Mouse (Mus musculus) kidney, adult 2 months (tissue): Measurements from ENCODE around the gene Prss50. TPM values are rescaled to one million over a fixed set of nuclear protein-coding genes. Genes with fewer than 3 reads are reported as not detected.

Experiments
- DNase-seq: peaks from one replicate; pipeline ENCODE4 v3.0.0; 2021
- H3K27ac ChIP-seq: fragments of 200-500 bp; 2 replicates; pipeline ENCODE4 v1.5.1; 2012; ENCODE audit warnings: low read depth, low read length, control low read depth, inconsistent platforms; ENCODE audit not compliant: insufficient read depth
- H3K27me3 ChIP-seq: fragments of 200-500 bp; replicated peaks from 2 replicates; pipeline ENCODE4 v1.6.1; 2012; ENCODE audit warnings: mild to moderate bottlenecking, moderate library complexity, low read length, inconsistent platforms; ENCODE audit not compliant: control insufficient read depth, insufficient read depth
- H3K36me3 ChIP-seq: fragments of 200-500 bp; 2 replicates; pipeline ENCODE4 v1.6.1; 2012; ENCODE audit warnings: mild to moderate bottlenecking, moderate library complexity, low read length, inconsistent platforms; ENCODE audit not compliant: control insufficient read depth, insufficient read depth
- H3K4me1 ChIP-seq: fragments of 200-500 bp; 2 replicates; pipeline ENCODE4 v1.6.1; 2011; ENCODE audit warnings: low read length; ENCODE audit not compliant: control insufficient read depth, insufficient read depth
- H3K4me3 ChIP-seq: fragments of 200-500 bp; 2 replicates; pipeline ENCODE4 v1.5.1; 2011; ENCODE audit warnings: mild to moderate bottlenecking, low read depth, low read length, control low read depth; ENCODE audit not compliant: insufficient read depth
- CTCF ChIP-seq: fragments of 200-500 bp; conservative IDR thresholded peaks from 2 replicates; pipeline ENCODE4 v1.5.1; 2011; ENCODE audit warnings: low read depth, mild to moderate bottlenecking, control low read depth, low read length, moderate library complexity, mixed read lengths; ENCODE audit not compliant: insufficient read depth, insufficient read length
- POLR2A ChIP-seq: fragments of 200-500 bp; IDR thresholded peaks from one replicate; pipeline ENCODE4 v1.6.1; 2011; ENCODE audit warnings: low read depth, low read length, control low read depth
- WGBS: fragments of 180-500 bp; shearing (Covaris S2); methylation state at CpG from one replicate; pipeline ENCODE4 v1.1.7; 2018; 5-methylcytosine and 5-hydroxymethylcytosine counted together
- polyA plus RNA-seq: library from polyadenylated mRNA; depleted of rRNA; stranded (reverse); fragments of >200 nt; gene quantifications from 2 replicates; pipeline ENCODE4 v1.2.3, GENCODE M21; 2012

Prss50 gene
- polyA plus RNA-seq, 1 experiment, result not detected

GRCm38 (mm10) chr9:110826390-110826789 is 31.4 kb upstream of the Prss50 start, which contains the start of gene Prss43:
Gene Prss43 (plus strand): TSS chr9:110826690.
- H3K27me3 ChIP-seq, result no peaks in the 10 kb centered on the region
- TF ChIP-seq POLR2A, result no peak
- H3K4me1 ChIP-seq, result no peaks in the 10 kb centered on the region
- DNase-seq, result no peak
- no peaks in the 10 kb centered on the region for H3K36me3 ChIP-seq
- 76% methylated on average over 3 of the region's 3 CpGs for WGBS
- H3K4me3 ChIP-seq, result no peak within 1 kb of the TSS
- no peak within 1 kb of the TSS for H3K27ac ChIP-seq

- TF ChIP-seq POLR2A, result no peak
- TF ChIP-seq CTCF, result no peak
- DNase-seq, result no peak
- 84% methylated on average over 5 of the region's 5 CpGs for WGBS
- Histone ChIP-seq H3K36me3 (no peaks in the 10 kb centered on the region), H3K4me1 (no peaks in the 10 kb centered on the region), H3K27ac (no peak overlapping the region), H3K27me3 (no peaks in the 10 kb centered on the region), H3K4me3 (no peak overlapping the region)
Observed at GRCm38 (mm10) chr9:110833021-110833420, 24.7 kb upstream of the Prss50 start.

- no peak within 1 kb of the TSS for H3K4me3 ChIP-seq
- WGBS, result 88% methylated on average over 19 of the region's 19 CpGs
- H3K4me1 ChIP-seq, result no peaks in the 10 kb centered on the region
- no peaks in the 10 kb centered on the region for H3K27me3 ChIP-seq
- TF ChIP-seq POLR2A (no peak), CTCF (no peak)
- DNase-seq, result no peak
- H3K27ac ChIP-seq, result no peak within 1 kb of the TSS
- no peaks in the 10 kb centered on the region for H3K36me3 ChIP-seq
Observed at GRCm38 (mm10) chr9:110834411-110834810, 23.4 kb upstream of the Prss50 start, which contains the start of gene Prss45. Gene Prss45 (plus strand): TSS chr9:110834588.

GRCm38 (mm10) chr9:110834961-110835360 is 22.8 kb upstream of the Prss50 start:
- DNase-seq, result no peak
- no peak overlapping the region for H3K27ac ChIP-seq
- WGBS, result 41% methylated on average over 10 of the region's 10 CpGs
- no peak overlapping the region for H3K4me3 ChIP-seq
- no peaks in the 10 kb centered on the region for H3K27me3 ChIP-seq
- TF ChIP-seq CTCF (no peak), POLR2A (no peak)
- no peaks in the 10 kb centered on the region for H3K4me1 ChIP-seq
- no peaks in the 10 kb centered on the region for H3K36me3 ChIP-seq

- DNase-seq, result peak; percentile 45
- no peaks in the 10 kb centered on the region for H3K4me1 ChIP-seq
- no peak overlapping the region for H3K27ac ChIP-seq
- H3K4me3 ChIP-seq, result no peak overlapping the region
- no peaks in the 10 kb centered on the region for H3K36me3 ChIP-seq
- 51% methylated on average over 2 of the region's 2 CpGs for WGBS
- H3K27me3 ChIP-seq, result no peaks in the 10 kb centered on the region
- TF ChIP-seq POLR2A (no peak), CTCF (no peak)
Observed at GRCm38 (mm10) chr9:110836112-110836511, 21.7 kb upstream of the Prss50 start.

GRCm38 (mm10) chr9:110840905-110841304 is 16.9 kb upstream of the Prss50 start:
- Histone ChIP-seq H3K4me3 (no peak overlapping the region), H3K27ac (no peak overlapping the region), H3K36me3 (no peaks in the 10 kb centered on the region), H3K4me1 (no peaks in the 10 kb centered on the region), H3K27me3 (no peaks in the 10 kb centered on the region)
- 80% methylated on average over 6 of the region's 6 CpGs for WGBS
- no peak for DNase-seq
- TF ChIP-seq POLR2A (no peak), CTCF (no peak)

- Histone ChIP-seq H3K27me3 (no peaks in the 10 kb centered on the region), H3K36me3 (no peaks in the 10 kb centered on the region), H3K4me3 (no peak overlapping the region), H3K27ac (no peak overlapping the region), H3K4me1 (no peaks in the 10 kb centered on the region)
- TF ChIP-seq CTCF (no peak), POLR2A (no peak)
- DNase-seq, result peak; percentile 52
- WGBS, result 33% methylated on average over 2 of the region's 2 CpGs
Observed at GRCm38 (mm10) chr9:110841438-110841837, 16.3 kb upstream of the Prss50 start.

- WGBS, result 88% methylated on average over 10 of the region's 10 CpGs
- H3K4me3 ChIP-seq, result no peak within 1 kb of the TSS
Observed at GRCm38 (mm10) chr9:110844206-110844605, 13.6 kb upstream of the Prss50 start, which contains the start of gene Prss46. Gene Prss46 (plus strand): TSS chr9:110844506.

More at GRCm38 (mm10) chr9:110844206-110844605, 13.6 kb upstream of the Prss50 start, which contains the start of gene Prss46:
- TF ChIP-seq CTCF, result no peak
- TF ChIP-seq POLR2A, result no peak
- H3K36me3 ChIP-seq, result no peaks in the 10 kb centered on the region
- DNase-seq, result no peak
- H3K27ac ChIP-seq, result no peak within 1 kb of the TSS
- no peaks in the 10 kb centered on the region for H3K27me3 ChIP-seq
- no peaks in the 10 kb centered on the region for H3K4me1 ChIP-seq
